Mouse (Mus musculus) liver, adult 2 months (tissue): ENCODE measurements around the gene Dcpp1. TPM values are rescaled to one million over a fixed set of nuclear protein-coding genes. Genes with fewer than 3 reads are reported as not detected.
A peak's percentile ranks its signal among the peaks of the same experiment; 100 is the strongest.
"Not testable (repeated sequence)": the region's sequence is repeated elsewhere in the genome, so short reads cannot be mapped to it uniquely, and the experiment has no call there.

Experiments used
- DNase-seq: peaks from one replicate; pipeline ENCODE4 v3.0.0-alpha.2; 2011; ENCODE audit warnings: low read depth, low spot score; ENCODE audit errors: extremely low read depth
- H3K27ac ChIP-seq: fragments of 200-500 bp; replicated peaks from 2 replicates; pipeline ENCODE4 v1.5.1; 2012; ENCODE audit warnings: low read depth, mild to moderate bottlenecking, control low read depth, inconsistent platforms, low read length; ENCODE audit not compliant: insufficient read depth
- H3K27me3 ChIP-seq: fragments of 200-500 bp; 2 replicates; pipeline ENCODE4 v1.6.1; 2012; ENCODE audit warnings: mild to moderate bottlenecking, moderate library complexity, low read length, inconsistent platforms; ENCODE audit not compliant: control insufficient read depth, insufficient read depth
- H3K36me3 ChIP-seq: fragments of 200-500 bp; 2 replicates; pipeline ENCODE4 v1.6.1; 2012; ENCODE audit warnings: low read length, inconsistent platforms; ENCODE audit not compliant: control insufficient read depth, insufficient read depth
- H3K4me1 ChIP-seq: fragments of 200-500 bp; 2 replicates; pipeline ENCODE4 v1.6.1; 2011; ENCODE audit warnings: low read length; ENCODE audit not compliant: control insufficient read depth, insufficient read depth
- H3K4me3 ChIP-seq: fragments of 200-500 bp; 2 replicates; pipeline ENCODE4 v1.5.1; 2011; ENCODE audit warnings: low read depth, mild to moderate bottlenecking, control low read depth, low read length, moderate library complexity; ENCODE audit not compliant: insufficient read depth
- H3K79me2 ChIP-seq: fragments of 200-500 bp; 2 replicates; pipeline ENCODE4 v1.6.1; 2012; ENCODE audit warnings: inconsistent platforms, mild to moderate bottlenecking, low read length, moderate library complexity; ENCODE audit not compliant: control insufficient read depth, insufficient read depth
- H3K9ac ChIP-seq: fragments of 200-500 bp; 2 replicates; pipeline ENCODE4 v1.6.1; 2012; ENCODE audit warnings: low read depth, mild to moderate bottlenecking, control low read depth, inconsistent platforms, low read length
- CTCF ChIP-seq: fragments of 200-500 bp; IDR thresholded peaks from 2 replicates; pipeline ENCODE4 v1.5.1; 2011; ENCODE audit warnings: low read depth, low read length, control low read depth
- POLR2A ChIP-seq: fragments of 200-500 bp; IDR thresholded peaks from 2 replicates; pipeline ENCODE4 v1.6.1; 2011; ENCODE audit warnings: low read length, control low read depth; ENCODE audit not compliant: insufficient read depth; ENCODE audit errors: extremely low read depth
- WGBS: fragments of 180-500 bp; shearing (Covaris S2); methylation state at CpG from one replicate; pipeline ENCODE4 v1.1.7; 2018; 5-methylcytosine and 5-hydroxymethylcytosine counted together
- polyA plus RNA-seq: library from polyadenylated mRNA; depleted of rRNA; stranded (reverse); fragments of >200 nt; gene quantifications from 2 replicates; pipeline ENCODE4 v1.2.3, GENCODE M21; 2012; rRNA removed
- total RNA-seq: library from RNA; depleted of rRNA; stranded (reverse); fragments of >200 nt; gene quantifications from 2 replicates; pipeline ENCODE4 v1.2.3, GENCODE M21; 2014; rRNA removed

The Dcpp1 gene
- total and polyA plus RNA-seq, 2 experiments: not detected

GRCm38 (mm10) chr17:23876741-23877140 lies 3.9 kb upstream of the Dcpp1 start:
- DNase-seq: no peak
- Histone ChIP-seq H3K27me3 (no peaks in the 10 kb centered on the region), H3K36me3 (no peaks in the 10 kb centered on the region), H3K4me3 (no peak overlapping the region), H3K4me1 (no peaks in the 10 kb centered on the region), H3K79me2 (no peaks in the 10 kb centered on the region), H3K27ac (no peak overlapping the region), H3K9ac (no peak overlapping the region)
- 68% methylated on average over 3 of the region's 3 CpGs for WGBS
- TF ChIP-seq POLR2A (no peak), CTCF (no peak)

GRCm38 (mm10) chr17:23877166-23877565 lies 3.5 kb upstream of the Dcpp1 start:
- Histone ChIP-seq H3K4me3 (no peak overlapping the region), H3K79me2 (no peaks in the 10 kb centered on the region), H3K36me3 (no peaks in the 10 kb centered on the region), H3K27ac (no peak overlapping the region), H3K4me1 (no peaks in the 10 kb centered on the region), H3K27me3 (no peaks in the 10 kb centered on the region), H3K9ac (no peak overlapping the region)
- DNase-seq: no peak
- TF ChIP-seq POLR2A: no peak
- no peak for TF ChIP-seq CTCF
- WGBS: 100% methylated on average over 2 of the region's 2 CpGs

- not testable (repeated sequence) for H3K9ac ChIP-seq, H3K79me2 ChIP-seq, H3K4me1 ChIP-seq, H3K27me3 ChIP-seq, H3K27ac ChIP-seq, H3K4me3 ChIP-seq, DNase-seq, H3K36me3 ChIP-seq
- WGBS: 51% methylated on average over 4 of the region's 4 CpGs
Observed at GRCm38 (mm10) chr17:23917158-23917557, 36.5 kb downstream of the Dcpp1 start, which contains the start of gene Dcpp3. Dcpp3 (plus strand) TSS chr17:23917458.

GRCm38 (mm10) chr17:23924531-23925007 lies 43.9 kb downstream of the Dcpp1 start:
- Histone ChIP-seq H3K27ac (no peak overlapping the region), H3K27me3 (no peaks in the 10 kb centered on the region), H3K79me2 (no peaks in the 10 kb centered on the region), H3K4me1 (no peaks in the 10 kb centered on the region; the same call in 1 of the 2 replicates), H3K9ac (peak overlapping the region; percentile 8), H3K36me3 (no peaks in the 10 kb centered on the region), H3K4me3 (peak overlapping the region; percentile 66)
- peak; percentile 79 for DNase-seq
- under 1% methylated on average over 29 of the region's 29 CpGs for WGBS
- no peak for TF ChIP-seq CTCF
- peak; percentile 71; the same call in 1 of the 2 replicates for TF ChIP-seq POLR2A

- TF ChIP-seq POLR2A (no peak), CTCF (no peak)
- WGBS: 0% methylated on average over 14 of the region's 14 CpGs
- Histone ChIP-seq H3K36me3 (no peaks in the 10 kb centered on the region), H3K4me1 (no peaks in the 10 kb centered on the region; the same call in 1 of the 2 replicates), H3K27me3 (no peaks in the 10 kb centered on the region), H3K27ac (peak overlapping the region; percentile 47), H3K9ac (peak overlapping the region; percentile 55), H3K79me2 (no peaks in the 10 kb centered on the region), H3K4me3 (peak overlapping the region; percentile 66)
- peak; percentile 37 for DNase-seq
Observed at GRCm38 (mm10) chr17:23925090-23925493, 44.4 kb downstream of the Dcpp1 start.

GRCm38 (mm10) chr17:23931157-23931556 lies 50.5 kb downstream of the Dcpp1 start:
- Histone ChIP-seq H3K9ac (no peak overlapping the region), H3K4me1 (no peaks in the 10 kb centered on the region)

More at GRCm38 (mm10) chr17:23931157-23931556, 50.5 kb downstream of the Dcpp1 start:
- no peaks in the 10 kb centered on the region for H3K36me3 ChIP-seq
- H3K27me3 ChIP-seq: no peaks in the 10 kb centered on the region
- no peak overlapping the region for H3K4me3 ChIP-seq
- H3K79me2 ChIP-seq: no peaks in the 10 kb centered on the region
- 76% methylated on average over 5 of the region's 5 CpGs for WGBS
- TF ChIP-seq POLR2A (no peak), CTCF (no peak)
- no peak overlapping the region for H3K27ac ChIP-seq
- DNase-seq: no peak

Other genes starting within 250 kb of the Dcpp1 start
- gene Mmp25, start 235.6 kb upstream of the Dcpp1 start, total RNA-seq: under 0.01 TPM in 1 of 2 replicates, not detected in the other
- 0.06 and 0.10 TPM in 2 replicates for gene Mmp25, start 235.6 kb upstream of the Dcpp1 start, polyA plus RNA-seq
- gene Bicdl2, start 220.4 kb upstream of the Dcpp1 start, total RNA-seq: 0.09 TPM in 1 of 2 replicates, not detected in the other
- gene Bicdl2, start 220.4 kb upstream of the Dcpp1 start, polyA plus RNA-seq: 0.05 TPM in 1 of 2 replicates, not detected in the other
- 9.3 and 11.5 TPM in 2 replicates for gene Hcfc1r1, start 207.3 kb upstream of the Dcpp1 start, total RNA-seq
- 142 and 189 TPM in 2 replicates for gene Hcfc1r1, start 207.3 kb upstream of the Dcpp1 start, polyA plus RNA-seq
- gene Thoc6, start 207.0 kb upstream of the Dcpp1 start, total RNA-seq: 6.0 and 6.8 TPM in 2 replicates
- gene Thoc6, start 207.0 kb upstream of the Dcpp1 start, polyA plus RNA-seq: 10.2 and 10.3 TPM in 2 replicates
- 4.0 TPM in 2 replicates for gene Tnfrsf12a, start 203.4 kb upstream of the Dcpp1 start, total RNA-seq
- 6.0 and 7.1 TPM in 2 replicates for gene Tnfrsf12a, start 203.4 kb upstream of the Dcpp1 start, polyA plus RNA-seq
- not detected in 2 replicates for gene Cldn6, start 201.6 kb upstream of the Dcpp1 start, total RNA-seq
- gene Cldn6, start 201.6 kb upstream of the Dcpp1 start, polyA plus RNA-seq: 0.46 and 0.54 TPM in 2 replicates
- not detected in 2 replicates for gene Cldn9, start 196.8 kb upstream of the Dcpp1 start, total RNA-seq
- not detected in 2 replicates for gene Cldn9, start 196.8 kb upstream of the Dcpp1 start, polyA plus RNA-seq
- under 0.01 TPM in 1 of 2 replicates, not detected in the other for gene 1520401A03Rik, start 158.1 kb upstream of the Dcpp1 start, total RNA-seq
- gene 1520401A03Rik, start 158.1 kb upstream of the Dcpp1 start, polyA plus RNA-seq: not detected in 2 replicates
- 0.18 and 1.0 TPM in 2 replicates for gene Pkmyt1, start 154.5 kb upstream of the Dcpp1 start, total RNA-seq
- gene Pkmyt1, start 154.5 kb upstream of the Dcpp1 start, polyA plus RNA-seq: 1.6 and 2.6 TPM in 2 replicates
- gene Paqr4, start 140.0 kb upstream of the Dcpp1 start, total RNA-seq: 1.3 and 1.6 TPM in 2 replicates
- 3.1 and 3.7 TPM in 2 replicates for gene Paqr4, start 140.0 kb upstream of the Dcpp1 start, polyA plus RNA-seq
- gene Kremen2, start 135.0 kb upstream of the Dcpp1 start, total RNA-seq: not detected in 2 replicates
- 0.06 TPM in 1 of 2 replicates, not detected in the other for gene Kremen2, start 135.0 kb upstream of the Dcpp1 start, polyA plus RNA-seq
- gene Flywch1, start 109.3 kb upstream of the Dcpp1 start, total RNA-seq: 11.1 and 12.6 TPM in 2 replicates
- gene Flywch1, start 109.3 kb upstream of the Dcpp1 start, polyA plus RNA-seq: 13.8 and 14.2 TPM in 2 replicates
- 1.5 and 1.8 TPM in 2 replicates for gene Flywch2, start 94.8 kb upstream of the Dcpp1 start, total RNA-seq
- 1.5 and 2.6 TPM in 2 replicates for gene Flywch2, start 94.8 kb upstream of the Dcpp1 start, polyA plus RNA-seq
- gene Srrm2, start 90.3 kb upstream of the Dcpp1 start, total RNA-seq: 33.0 and 46.5 TPM in 2 replicates
- 177 and 316 TPM in 2 replicates for gene Srrm2, start 90.3 kb upstream of the Dcpp1 start, polyA plus RNA-seq
- 153 and 187 TPM in 2 replicates for gene Elob, start 51.7 kb upstream of the Dcpp1 start, total RNA-seq
- 276 and 336 TPM in 2 replicates for gene Elob, start 51.7 kb upstream of the Dcpp1 start, polyA plus RNA-seq
- gene Prss33, start 44.8 kb upstream of the Dcpp1 start, total RNA-seq: not detected in 2 replicates
- not detected in 2 replicates for gene Prss33, start 44.8 kb upstream of the Dcpp1 start, polyA plus RNA-seq
- gene Prss32, start 37.0 kb upstream of the Dcpp1 start, total RNA-seq: not detected in 2 replicates
- 0.24 and 0.45 TPM in 2 replicates for gene Prss32, start 37.0 kb upstream of the Dcpp1 start, polyA plus RNA-seq
- 0.13 TPM in 1 of 2 replicates, not detected in the other for gene Prss41, start 36.7 kb upstream of the Dcpp1 start, total RNA-seq
- 0.05 and 0.16 TPM in 2 replicates for gene Prss41, start 36.7 kb upstream of the Dcpp1 start, polyA plus RNA-seq
- gene Prss21, start 12.8 kb upstream of the Dcpp1 start, total RNA-seq: not detected in 2 replicates
- not detected in 2 replicates for gene Prss21, start 12.8 kb upstream of the Dcpp1 start, polyA plus RNA-seq
- not detected in 2 replicates for gene Dcpp2, start within 50 bp of the Dcpp1 start, total RNA-seq
- not detected in 2 replicates for gene Dcpp2, start within 50 bp of the Dcpp1 start, polyA plus RNA-seq
- gene Dcpp3, start 36.6 kb downstream of the Dcpp1 start, total RNA-seq: not detected in 2 replicates
- gene Dcpp3, start 36.6 kb downstream of the Dcpp1 start, polyA plus RNA-seq: not detected in 2 replicates
- not detected in 2 replicates for gene Sbp, start 60.8 kb downstream of the Dcpp1 start, total RNA-seq
- not detected in 2 replicates for gene Sbp, start 60.8 kb downstream of the Dcpp1 start, polyA plus RNA-seq
- not detected in 2 replicates for gene Sbpl, start 74.4 kb downstream of the Dcpp1 start, total RNA-seq
- not detected in 2 replicates for gene Sbpl, start 74.4 kb downstream of the Dcpp1 start, polyA plus RNA-seq
- gene Prss30, start 99.7 kb downstream of the Dcpp1 start, total RNA-seq: 0.13 and 0.18 TPM in 2 replicates
- 0.16 TPM in 2 replicates for gene Prss30, start 99.7 kb downstream of the Dcpp1 start, polyA plus RNA-seq
- not detected in 2 replicates for gene Prss22, start 117.2 kb downstream of the Dcpp1 start, total RNA-seq
- gene Prss22, start 117.2 kb downstream of the Dcpp1 start, polyA plus RNA-seq: not detected in 2 replicates
- not detected in 2 replicates for gene Prss27, start 157.3 kb downstream of the Dcpp1 start, total RNA-seq
- gene Prss27, start 157.3 kb downstream of the Dcpp1 start, polyA plus RNA-seq: not detected in 2 replicates
- gene Kctd5, start 192.6 kb downstream of the Dcpp1 start, total RNA-seq: 4.5 and 4.6 TPM in 2 replicates
- 4.6 and 6.0 TPM in 2 replicates for gene Kctd5, start 192.6 kb downstream of the Dcpp1 start, polyA plus RNA-seq